Mouse (Mus musculus) CH12.LX (cell line): ENCODE results near the gene Hlcs. TPM values are rescaled to one million over a fixed set of nuclear protein-coding genes. Genes with fewer than 3 reads are reported as not detected.

Experiments
- DNase-seq: peaks from one replicate; pipeline ENCODE4 v3.0.0-alpha.2; 2013; ENCODE audit errors: extremely low read depth
- H3K27ac ChIP-seq: 2 replicates; pipeline ENCODE4 v1.5.1; 2012; ENCODE audit warnings: low read depth, mild to moderate bottlenecking, control low read depth, moderate library complexity; ENCODE audit not compliant: insufficient read depth
- H3K27me3 ChIP-seq: replicated peaks from 2 replicates; pipeline ENCODE3; 2012; ENCODE audit warnings: inconsistent platforms
- H3K36me3 ChIP-seq, 2 experiments: replicated peaks in 1 of 2; 2 replicates each; pipeline versions ENCODE3 to v1.6.1; 2012; ENCODE audit warnings: inconsistent platforms in 1 of 2, low read length in 1 of 2, mild to moderate bottlenecking in 1 of 2, mixed read lengths in 1 of 2, moderate library complexity in 1 of 2; ENCODE audit not compliant: control insufficient read depth in 1 of 2, insufficient read depth in 1 of 2
- H3K4me1 ChIP-seq, 2 experiments: 2 replicates each; pipeline ENCODE4 v1.6.1; 2012; ENCODE audit warnings: inconsistent platforms in 1 of 2, moderate library complexity in 1 of 2; ENCODE audit not compliant: insufficient read depth in 2 of 2, control insufficient read depth in 1 of 2
- H3K4me2 ChIP-seq: 2 replicates; pipeline ENCODE4 v1.6.1; 2012; ENCODE audit warnings: low read depth, mild to moderate bottlenecking, control low read depth; ENCODE audit not compliant: poor library complexity, insufficient read depth, severe bottlenecking
- H3K4me3 ChIP-seq, 3 experiments: fragments of 150-350 bp in 1 of 3; sonication (generic) in 1 of 3; replicated peaks in 1 of 3; 2 replicates each; pipeline versions ENCODE3 to v1.5.1; 2011 to 2012; ENCODE audit warnings: low read depth in 2 of 3, low read length in 2 of 3, mild to moderate bottlenecking in 2 of 3, moderate library complexity in 2 of 3, control low read depth in 1 of 3, improper control_type of control experiment in 1 of 3, inconsistent platforms in 1 of 3, mixed read lengths in 1 of 3; ENCODE audit not compliant: poor library complexity in 1 of 3
- H3K79me2 ChIP-seq: replicated peaks from 2 replicates; pipeline ENCODE4 v1.6.1; 2012; ENCODE audit warnings: mild to moderate bottlenecking, moderate library complexity; ENCODE audit not compliant: control insufficient read depth, poor library complexity, insufficient read depth, severe bottlenecking; ENCODE audit errors: extremely low read depth
- H3K9ac ChIP-seq: 2 replicates; pipeline ENCODE4 v1.6.1; 2012; ENCODE audit warnings: low read depth, mild to moderate bottlenecking, control low read depth, moderate library complexity; ENCODE audit not compliant: insufficient read depth
- H3K9me3 ChIP-seq: replicated peaks from 2 replicates; pipeline ENCODE3; 2012; ENCODE audit warnings: low read length, inconsistent platforms, mixed read lengths
- BHLHE40 ChIP-seq: IDR thresholded peaks from 2 replicates; pipeline ENCODE4 v1.6.1; 2011; ENCODE audit warnings: mild to moderate bottlenecking, low read depth, low read length, improper control_type of control experiment
- CHD1 ChIP-seq: IDR thresholded peaks from 2 replicates; pipeline ENCODE4 v1.6.1; 2012; ENCODE audit warnings: low read depth, low read length, improper control_type of control experiment, inconsistent platforms
- CHD2 ChIP-seq: IDR thresholded peaks from 2 replicates; pipeline ENCODE4 v1.6.1; 2011; ENCODE audit warnings: low read length, improper control_type of control experiment
- CTCF ChIP-seq, 2 experiments: IDR thresholded peaks in 1 of 2; conservative IDR thresholded peaks in 1 of 2; 2 replicates each; pipeline ENCODE4 v1.5.1; 2011 to 2012; ENCODE audit warnings: low read depth in 2 of 2, low read length in 2 of 2, improper control_type of control experiment in 1 of 2, inconsistent platforms in 1 of 2, mild to moderate bottlenecking in 1 of 2, moderate library complexity in 1 of 2
- E2F4 ChIP-seq: IDR thresholded peaks from 2 replicates; pipeline ENCODE4 v1.6.1; 2011; ENCODE audit warnings: low read depth, low read length, improper control_type of control experiment; ENCODE audit not compliant: insufficient replicate concordance
- ELF1 ChIP-seq: IDR thresholded peaks from 2 replicates; pipeline ENCODE4 v1.6.1; 2014; ENCODE audit warnings: low read depth, mild to moderate bottlenecking, inconsistent platforms, low read length, improper control_type of control experiment
- EP300 ChIP-seq: IDR thresholded peaks from 2 replicates; pipeline ENCODE4 v1.6.1; 2011; ENCODE audit warnings: low read length, improper control_type of control experiment
- HCFC1 ChIP-seq: IDR thresholded peaks from 2 replicates; pipeline ENCODE4 v1.6.1; 2012; ENCODE audit warnings: low read depth, mild to moderate bottlenecking, inconsistent platforms, low read length, improper control_type of control experiment
- IRF4 ChIP-seq: IDR thresholded peaks from 2 replicates; pipeline ENCODE4 v1.6.1; 2014; ENCODE audit warnings: low read depth, mild to moderate bottlenecking, inconsistent platforms, low read length, improper control_type of control experiment
- JUN ChIP-seq: IDR thresholded peaks from 2 replicates; pipeline ENCODE4 v1.6.1; 2011; ENCODE audit warnings: low read depth, mild to moderate bottlenecking, low read length, improper control_type of control experiment, moderate library complexity; ENCODE audit not compliant: insufficient read depth
- KAT2A ChIP-seq: IDR thresholded peaks from 2 replicates; pipeline ENCODE4 v1.6.1; 2012; ENCODE audit warnings: low read length, improper control_type of control experiment, inconsistent platforms; ENCODE audit not compliant: insufficient replicate concordance
- MAZ ChIP-seq: IDR thresholded peaks from 2 replicates; pipeline ENCODE4 v1.6.1; 2012; ENCODE audit warnings: low read depth, mild to moderate bottlenecking, inconsistent platforms, low read length, improper control_type of control experiment, moderate library complexity
- MEF2A ChIP-seq: IDR thresholded peaks from 2 replicates; pipeline ENCODE4 v1.6.1; 2014; ENCODE audit warnings: low read depth, mild to moderate bottlenecking, inconsistent platforms, low read length, improper control_type of control experiment, borderline replicate concordance
- MXI1 ChIP-seq: IDR thresholded peaks from 2 replicates; pipeline ENCODE4 v1.6.1; 2011; ENCODE audit warnings: mild to moderate bottlenecking, low read depth, low read length, improper control_type of control experiment
- MYC ChIP-seq: IDR thresholded peaks from 2 replicates; pipeline ENCODE4 v1.6.1; 2011; ENCODE audit warnings: low read depth, mild to moderate bottlenecking, improper control_type of control experiment, low read length
- NELFE ChIP-seq: IDR thresholded peaks from 2 replicates; pipeline ENCODE4 v1.6.1; 2011; ENCODE audit warnings: low read depth, low read length, improper control_type of control experiment
- NRF1 ChIP-seq: IDR thresholded peaks from 2 replicates; pipeline ENCODE4 v1.6.1; 2014; ENCODE audit warnings: low read depth, mild to moderate bottlenecking, inconsistent platforms, low read length, improper control_type of control experiment, moderate library complexity
- PAX5 ChIP-seq: IDR thresholded peaks from 2 replicates; pipeline ENCODE4 v1.6.1; 2012; ENCODE audit warnings: low read length, inconsistent platforms, mixed read lengths
- POLR2A ChIP-seq: IDR thresholded peaks from 2 replicates; pipeline ENCODE4 v1.6.1; 2011; ENCODE audit warnings: low read depth, mild to moderate bottlenecking, improper control_type of control experiment, low read length
- POLR2AphosphoS2 ChIP-seq: IDR thresholded peaks from 2 replicates; pipeline ENCODE4 v1.6.1; 2011; ENCODE audit warnings: low read depth, low read length, improper control_type of control experiment
- SIN3A ChIP-seq: IDR thresholded peaks from 2 replicates; pipeline ENCODE4 v1.6.1; 2012; ENCODE audit warnings: low read length, improper control_type of control experiment, inconsistent platforms
- SMC3 ChIP-seq: IDR thresholded peaks from 2 replicates; pipeline ENCODE4 v1.6.1; 2011; ENCODE audit warnings: low read depth, low read length, improper control_type of control experiment
- TCF12 ChIP-seq: IDR thresholded peaks from 2 replicates; pipeline ENCODE4 v1.6.1; 2014; ENCODE audit warnings: low read depth, mild to moderate bottlenecking, inconsistent platforms, low read length, improper control_type of control experiment
- UBTF ChIP-seq: IDR thresholded peaks from 2 replicates; pipeline ENCODE4 v1.6.1; 2012; ENCODE audit warnings: low read depth, mild to moderate bottlenecking, inconsistent platforms, low read length, improper control_type of control experiment, moderate library complexity
- USF1 ChIP-seq: IDR thresholded peaks from 2 replicates; pipeline ENCODE4 v1.6.1; 2014; ENCODE audit warnings: low read depth, mild to moderate bottlenecking, inconsistent platforms, low read length, improper control_type of control experiment
- USF2 ChIP-seq: conservative IDR thresholded peaks from 2 replicates; pipeline ENCODE4 v1.6.1; 2011; ENCODE audit warnings: low read depth, low read length, improper control_type of control experiment
- ZC3H11A ChIP-seq: IDR thresholded peaks from 2 replicates; pipeline ENCODE4 v1.6.1; 2012; ENCODE audit warnings: low read depth, mild to moderate bottlenecking, inconsistent platforms, low read length, improper control_type of control experiment
- ZKSCAN1 ChIP-seq: IDR thresholded peaks from 2 replicates; pipeline ENCODE4 v1.6.1; 2012; ENCODE audit warnings: low read depth, inconsistent platforms, low read length, improper control_type of control experiment, borderline replicate concordance
- ZNF384 ChIP-seq: IDR thresholded peaks from 2 replicates; pipeline ENCODE4 v1.6.1; 2012; ENCODE audit warnings: low read depth, low read length, improper control_type of control experiment, inconsistent platforms
- dilution Hi-C: fragments of 300-500 bp; cut with MboI; formaldehyde crosslinking; loops from 2 replicates; pipeline ENCODE4 v1.14.3; 2020; ENCODE audit warnings: low sequenced_read_pairs; ENCODE audit not compliant: extremely low pct_unique_long_range_greater_than_20kb, extremely low pct_ligation_motif_present
- in situ Hi-C: fragments of 300-500 bp; cut with MboI; formaldehyde crosslinking; loops from 3 replicates; pipeline ENCODE4 v1.14.3; 2019; ENCODE audit warnings: low sequenced_read_pairs, low pct_ligation_motif_present, low pct_unique_long_range_greater_than_20kb, mixed read lengths
- polyA plus RNA-seq: library from polyadenylated mRNA; unstranded; fragments of >175 nt; gene quantifications from 2 replicates; pipeline ENCODE4 v1.2.1, GENCODE M21; 2012; ENCODE audit warnings: low read depth; ENCODE audit not compliant: insufficient read length
- total RNA-seq, 2 experiments: library from RNA; depleted of rRNA; stranded (reverse); fragments of 300-350 nt in 1 of 2; fragments of >200 nt in 1 of 2; gene quantifications; 2 replicates each; pipeline ENCODE4 v1.2.3; 2012 to 2014

Hlcs gene
- total and polyA plus RNA-seq, 3 experiments = 5.3 to 12.5 (median 9.4) TPM

GRCm38 (mm10) chr16:94155041-94155653 lies 158.2 kb downstream of the Hlcs start:
- TF ChIP-seq EP300 (no peak), KAT2A (no peak), TCF12 (no peak), HCFC1 (no peak), MAZ (no peak), SIN3A (no peak), USF2 (no peak), MYC (no peak), ZNF384 (no peak), MEF2A (no peak), E2F4 (no peak), UBTF (no peak), ZKSCAN1 (no peak)
- Histone ChIP-seq H3K4me2 (no peak overlapping the region), H3K27me3 (no peaks in the 10 kb centered on the region), H3K4me3 (no peak overlapping the region), H3K79me2 (no peaks in the 10 kb centered on the region), H3K9ac (no peak overlapping the region), H3K36me3 (peaks cover 0 to 18% of the 10 kb centered on the region in 2 experiments), H3K27ac (no peak overlapping the region), H3K9me3 (no peaks in the 10 kb centered on the region), H3K4me1 (peaks cover 0 to 11% of the 10 kb centered on the region in 2 experiments; a peak in 2 of 4 replicates)
- DNase-seq = no peak
- dilution Hi-C loops (no loop called here), in situ Hi-C loops (no loop called here)

- Histone ChIP-seq H3K27me3 (no peaks in the 10 kb centered on the region), H3K4me1 (peaks cover 8 to 11% of the 10 kb centered on the region in 2 experiments; a peak in 3 of 4 replicates), H3K4me3 (no peak overlapping the region), H3K9me3 (no peaks in the 10 kb centered on the region), H3K79me2 (no peaks in the 10 kb centered on the region), H3K9ac (no peak overlapping the region), H3K36me3 (peaks cover 0 to 15% of the 10 kb centered on the region in 2 experiments), H3K27ac (no peak overlapping the region), H3K4me2 (no peak overlapping the region)
- DNase-seq = peak; percentile 7
- TF ChIP-seq POLR2AphosphoS2 (no peak), BHLHE40 (peak; percentile 29; the same call in 1 of the 2 replicates), USF2 (peak; percentile 23; the same call in 1 of the 2 replicates), UBTF (no peak), TCF12 (no peak), HCFC1 (no peak), CHD1 (no peak), EP300 (no peak), NRF1 (no peak), CTCF (conservative IDR thresholded peaks at IDR 0.05 in 1 of 2, IDR thresholded peaks at IDR 0.05 in 1 of 2; ENCODE audit: low read depth in 2 of 2, low read length in 2 of 2) (no peak), ZC3H11A (no peak), E2F4 (no peak), MXI1 (no peak), ELF1 (no peak), POLR2A (no peak), JUN (no peak), USF1 (peak; percentile 34), SMC3 (no peak), SIN3A (no peak), PAX5 (no peak), IRF4 (no peak), CHD2 (no peak), NELFE (no peak), ZKSCAN1 (no peak), MYC (no peak)
- dilution Hi-C loops (no loop called here), in situ Hi-C loops (no loop called here)
Observed at GRCm38 (mm10) chr16:94150125-94151103, 163.0 kb downstream of the Hlcs start.
